Mouse (Mus musculus) lung, postnatal 36 days (tissue): ENCODE measurements around the gene Fto.

Source experiments
- DNase-seq: peaks from one replicate; pipeline ENCODE4 v3.0.0; 2022; ENCODE audit warnings: mixed read lengths

Fto gene

GRCm38 (mm10) chr8:91360644-91361357, 47.5 kb downstream of the Fto start:
- DNase-seq = no peak

DNA sequence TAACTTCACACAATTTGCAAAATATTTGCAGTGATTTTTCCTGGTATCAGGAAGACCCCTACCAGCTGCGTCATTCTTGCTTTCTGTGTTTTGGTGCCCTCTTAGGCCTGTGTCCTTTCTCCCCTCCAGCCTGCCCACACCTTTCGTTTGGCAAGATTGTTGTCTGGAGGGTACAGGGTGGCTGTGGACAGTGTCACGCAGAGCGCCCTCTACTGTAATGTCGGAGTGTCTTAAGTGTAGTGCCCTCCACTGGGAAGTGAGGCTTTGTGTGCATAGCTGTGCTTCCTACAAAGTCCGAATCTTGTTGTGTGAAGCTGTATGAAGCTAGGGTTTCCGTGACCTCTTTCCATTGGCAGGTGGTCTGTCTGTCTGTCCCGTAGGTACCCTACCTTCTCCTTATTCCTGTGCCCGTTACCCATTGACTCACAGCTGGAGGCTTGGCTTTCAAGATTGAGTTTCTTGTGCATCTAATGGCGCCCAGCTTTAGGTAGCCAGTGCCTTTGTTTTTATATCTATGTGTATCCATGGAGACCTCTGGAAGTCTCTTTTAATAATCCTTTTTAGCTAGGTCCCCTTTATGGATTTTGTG, 50.0 kb downstream of the Fto start:
- DNase-seq = no peak

GRCm38 (mm10) chr8:91364216-91364615, 50.9 kb downstream of the Fto start:
- no peak for DNase-seq

DNA sequence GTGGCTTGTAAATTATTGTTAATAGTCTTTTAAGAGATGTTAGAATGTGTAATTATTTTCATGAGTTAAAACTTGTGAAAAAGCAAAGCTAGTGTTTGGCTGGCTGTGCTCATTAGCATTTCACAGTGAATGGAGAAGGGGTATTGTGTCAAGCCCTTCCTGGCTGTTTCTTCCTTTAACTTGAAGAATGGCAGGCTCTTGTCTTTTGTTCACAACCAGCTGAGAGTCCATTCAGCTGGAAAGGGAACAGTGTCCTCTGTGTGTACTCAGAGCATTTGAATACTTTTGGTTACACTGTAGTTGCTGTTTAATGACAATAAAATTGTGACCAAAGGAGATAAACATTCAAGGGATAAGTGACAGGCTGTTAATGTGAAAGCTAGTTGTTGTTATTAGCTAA, 52.5 kb downstream of the Fto start:
- DNase-seq = no peak

DNA sequence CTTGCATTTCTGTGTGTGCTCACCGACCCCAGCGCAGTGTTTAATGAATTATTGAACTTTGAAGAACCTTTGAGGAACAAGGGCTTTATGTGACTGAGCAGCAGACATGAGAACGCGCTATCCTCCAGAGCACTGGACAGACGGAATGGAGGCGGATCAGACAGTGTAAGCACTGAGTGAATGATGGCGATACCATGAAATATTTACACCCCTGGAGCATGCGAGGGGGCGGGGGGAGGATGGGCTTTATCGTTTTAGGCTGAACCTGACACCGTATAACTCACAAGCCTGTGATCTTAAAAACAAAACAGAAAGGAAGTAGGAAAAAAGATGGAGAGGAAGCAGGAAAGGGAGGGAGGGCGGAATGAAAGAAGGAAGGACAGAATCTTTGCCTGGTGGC, 57.6 kb downstream of the Fto start:
- no peak for DNase-seq

DNA sequence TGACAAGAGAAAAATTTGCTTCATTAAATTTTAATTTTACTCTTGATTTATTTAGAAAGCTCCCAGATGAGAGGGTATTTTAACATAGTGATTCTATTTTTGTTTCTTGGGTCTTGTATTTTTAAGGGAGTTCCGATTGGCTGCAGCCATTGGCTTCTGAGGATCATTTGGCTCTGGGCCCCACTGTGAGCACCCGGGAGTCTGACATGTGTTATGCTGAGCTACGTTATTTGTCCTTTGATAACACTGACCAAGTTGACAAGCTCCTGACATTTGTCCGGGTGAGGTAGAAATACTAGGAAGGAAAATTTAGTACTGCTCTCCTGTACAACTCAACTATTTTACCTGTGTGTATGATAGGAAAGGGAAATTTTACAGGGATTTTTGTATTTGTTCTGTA, 58.7 kb downstream of the Fto start:
- no peak for DNase-seq

- no peak for DNase-seq
Measured at GRCm38 (mm10) chr8:91372780-91373577, 59.7 kb downstream of the Fto start.

- DNase-seq = no peak
Measured at GRCm38 (mm10) chr8:91375054-91375938, 62.0 kb downstream of the Fto start.

DNA sequence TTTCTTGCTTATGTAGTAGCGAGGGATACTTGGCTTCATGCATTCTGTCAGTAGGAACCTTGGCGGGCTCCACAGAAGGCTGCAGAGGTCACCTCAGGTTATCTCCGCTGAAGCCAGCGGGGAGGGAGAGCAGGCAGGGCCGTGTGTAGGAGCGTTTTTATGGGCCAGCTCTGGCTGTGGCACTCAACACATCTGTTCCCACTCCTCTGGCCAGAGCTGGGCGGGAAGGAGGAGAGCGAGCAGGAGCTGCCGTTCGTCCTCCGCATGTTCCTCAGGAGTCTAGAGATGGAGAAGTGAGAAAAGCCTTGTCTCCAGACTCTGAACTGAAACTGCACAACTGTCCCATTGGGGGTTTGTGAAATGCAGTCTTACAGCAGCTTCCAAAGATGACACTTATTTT, 63.5 kb downstream of the Fto start:
- DNase-seq = no peak

GRCm38 (mm10) chr8:91377275-91377674, 64.0 kb downstream of the Fto start:
- DNase-seq = no peak

- DNase-seq = peak; percentile 93
Measured at GRCm38 (mm10) chr8:91378846-91379499, 65.6 kb downstream of the Fto start.

GRCm38 (mm10) chr8:91380796-91381542, 67.6 kb downstream of the Fto start:
- no peak for DNase-seq

GRCm38 (mm10) chr8:91381543-91382106, 68.3 kb downstream of the Fto start:
- peak; percentile 88 for DNase-seq

DNA sequence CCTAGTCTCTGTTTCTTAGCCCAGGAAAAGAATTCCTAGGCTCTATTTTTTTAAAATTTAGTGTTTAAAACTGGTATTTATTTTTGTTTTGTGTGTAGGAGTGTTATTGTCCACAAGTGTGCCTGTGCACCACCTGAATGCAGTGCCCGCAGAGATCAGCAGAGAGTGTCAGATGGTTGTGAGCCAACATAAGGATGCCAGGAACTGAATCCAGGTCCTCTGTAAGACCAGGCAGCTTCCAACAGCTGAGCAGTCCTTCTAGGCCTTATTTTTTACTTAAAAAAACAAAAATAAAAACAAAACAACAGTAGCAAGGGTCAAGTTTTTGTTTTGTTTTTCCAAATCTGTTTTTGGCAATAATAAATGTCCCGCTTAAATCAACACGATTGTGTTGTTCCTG, 69.9 kb downstream of the Fto start:
- no peak for DNase-seq

DNA sequence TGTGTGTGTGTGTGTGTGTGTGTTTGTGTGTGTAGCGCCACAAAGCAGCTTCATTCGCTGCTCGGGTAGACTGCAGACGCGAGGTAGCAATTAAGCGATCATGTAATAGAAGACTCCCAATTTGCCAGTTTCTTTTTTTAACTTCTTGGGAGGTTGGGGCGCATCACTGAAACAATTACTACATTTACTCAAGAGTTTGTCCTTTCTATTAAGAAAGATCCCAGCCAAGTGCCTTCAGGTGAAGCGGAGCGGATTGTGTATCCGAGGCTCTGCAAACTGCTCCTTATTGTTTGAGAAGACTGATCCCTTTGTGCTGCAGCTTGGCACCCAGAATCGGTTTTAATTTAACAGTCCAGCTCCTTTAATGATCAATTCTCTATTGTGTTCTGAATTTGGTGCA, 70.5 kb downstream of the Fto start:
- no peak for DNase-seq

GRCm38 (mm10) chr8:91384389-91384788, 71.1 kb downstream of the Fto start:
- DNase-seq = no peak

DNA sequence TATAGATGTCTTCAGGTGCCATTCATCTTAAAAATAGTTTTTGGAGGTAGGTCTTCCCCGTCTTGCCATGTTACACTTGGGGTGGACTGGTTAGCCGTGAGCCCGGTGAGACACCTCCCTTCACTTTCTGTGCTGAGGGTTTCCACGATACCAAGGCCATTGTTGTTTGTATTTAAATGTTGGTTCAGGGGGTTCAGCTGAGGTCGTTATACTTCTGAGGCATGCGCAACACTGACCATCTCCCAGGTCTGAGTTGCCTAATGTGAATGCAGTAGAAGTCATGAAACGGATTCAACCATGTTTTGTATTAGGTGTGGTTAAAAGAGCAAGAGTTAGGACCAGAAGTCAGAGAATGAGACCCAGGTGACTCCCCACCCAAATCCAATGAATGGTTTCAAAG, 72.5 kb downstream of the Fto start:
- no peak for DNase-seq

DNA sequence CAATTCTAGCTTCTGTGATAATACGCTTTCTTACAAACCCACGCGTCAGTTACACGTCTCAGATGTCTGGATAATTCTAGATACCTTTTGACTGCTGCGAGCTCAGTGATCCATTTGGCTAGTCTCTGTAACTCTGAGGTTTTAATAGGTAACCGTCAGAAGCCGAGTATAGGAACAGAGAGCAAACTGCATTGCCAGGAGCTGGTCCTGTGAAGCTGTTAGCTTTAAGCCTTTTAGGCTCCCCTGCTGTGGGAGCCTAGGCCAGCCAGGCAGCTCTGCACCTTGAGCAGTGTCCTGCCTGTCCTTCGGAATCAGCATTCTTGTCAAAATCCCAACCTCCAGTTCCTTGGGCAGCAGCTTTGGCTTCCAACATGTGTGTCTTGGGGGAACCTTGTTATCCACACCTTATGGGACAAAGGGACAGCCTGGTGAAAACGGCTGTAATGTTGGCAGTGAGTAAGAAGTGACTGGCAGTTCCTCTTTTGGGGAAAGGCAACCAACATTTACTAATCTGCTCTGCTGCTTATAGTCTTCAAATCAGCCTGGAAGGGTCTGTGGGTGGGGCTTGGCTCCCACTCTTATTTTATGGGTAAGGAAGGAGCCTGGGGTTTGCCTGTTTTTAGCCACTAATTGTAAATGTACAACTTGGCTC, 77.2 kb downstream of the Fto start:
- DNase-seq = no peak

GRCm38 (mm10) chr8:91392261-91392660, 78.9 kb downstream of the Fto start:
- DNase-seq = peak; percentile 35

GRCm38 (mm10) chr8:91395340-91396055, 82.2 kb downstream of the Fto start:
- no peak for DNase-seq
